Mouse (Mus musculus) erythroid progenitor cell, adult 5-6 weeks (primary cell): ENCODE measurements at regions not wholly inside any gene's neighbourhood (a gene's known extent, or its start where the extent isn't known, plus 50 kb on each side); places are given as distances from the start of the nearest gene placed in this dataset.

Source experiments
- ATAC-seq: replicated peaks from 2 replicates; pipeline ENCODE4 v1.8.0; 2016; ENCODE audit warnings: moderate number of reproducible peaks, mild to moderate bottlenecking, moderate TSS enrichment, inconsistent platforms; ENCODE audit not compliant: poor library complexity, low FRiP score, severe bottlenecking

DNA sequence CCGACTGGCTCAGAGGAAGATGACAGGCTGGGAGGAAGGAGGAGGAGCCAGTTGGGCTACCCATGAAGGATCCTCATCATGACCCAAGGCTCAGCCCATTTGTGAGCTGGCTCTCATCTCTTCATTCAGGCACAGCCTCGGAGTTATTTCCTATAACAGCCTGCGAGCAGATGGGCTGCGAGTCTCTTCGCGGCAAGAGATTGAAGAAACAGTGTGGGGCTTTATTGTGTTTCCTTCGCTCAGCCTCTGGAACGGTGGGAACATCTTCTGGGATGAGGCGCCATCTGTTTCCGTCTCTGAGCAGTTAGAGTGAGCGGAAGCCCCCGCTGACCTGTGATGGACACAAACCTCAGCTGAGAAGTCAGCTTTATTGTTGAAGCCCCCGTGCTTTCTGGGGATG is 213.6 kb upstream of the Kcnab2 start:
- no peak for ATAC-seq

GRCm38 (mm10) chr4:152690766-152691165 is 213.1 kb upstream of the Kcnab2 start:
- ATAC-seq = no peak

- ATAC-seq = no peak
Observed at GRCm38 (mm10) chr4:152689831-152690230, 212.2 kb upstream of the Kcnab2 start.

GRCm38 (mm10) chr4:152686509-152687081 is 208.9 kb upstream of the Kcnab2 start:
- ATAC-seq = no peak

GRCm38 (mm10) chr4:152674140-152674539 is 196.5 kb upstream of the Kcnab2 start:
- no peak for ATAC-seq

- ATAC-seq = no peak
Observed at GRCm38 (mm10) chr4:152663482-152663881, 185.8 kb upstream of the Kcnab2 start.

DNA sequence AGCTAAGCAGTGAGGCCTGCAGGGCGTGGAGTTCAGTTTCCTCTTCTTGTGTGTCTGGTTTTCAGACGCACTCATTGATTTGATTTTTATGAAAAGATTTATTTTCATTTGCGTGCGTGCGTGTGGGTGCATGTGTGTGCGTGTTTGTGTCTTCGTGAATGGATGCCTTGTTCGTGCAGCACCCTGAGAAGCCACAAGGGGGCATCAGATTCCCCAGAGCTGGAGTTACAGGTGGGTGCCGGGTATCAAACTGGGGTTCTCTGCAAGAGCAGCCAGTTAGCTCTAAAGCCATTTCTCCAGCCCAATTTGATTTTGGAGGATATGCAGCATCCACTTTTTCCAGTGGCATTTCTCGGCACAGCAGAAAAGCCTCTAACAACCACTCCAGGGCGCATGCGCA is 185.4 kb upstream of the Kcnab2 start:
- no peak for ATAC-seq

DNA sequence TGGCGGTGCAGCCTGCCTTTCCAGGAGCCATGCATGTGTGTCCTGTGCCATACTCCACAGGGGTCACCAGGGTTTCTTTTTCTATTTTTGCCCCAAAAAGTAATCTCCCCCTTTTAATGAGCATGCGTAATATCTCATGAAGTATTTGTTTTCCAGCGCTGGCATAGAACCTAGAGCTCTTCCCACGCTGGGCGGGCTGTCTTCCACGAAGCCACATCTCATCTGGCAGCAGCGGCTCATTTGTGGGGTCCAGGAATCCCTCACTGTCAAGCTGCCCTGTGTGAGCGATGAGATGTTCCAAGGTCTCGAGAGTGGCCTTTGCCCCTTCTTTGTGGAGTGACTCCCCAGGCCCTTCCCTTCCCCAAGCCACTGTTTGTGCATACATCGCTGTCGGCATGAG is 184.8 kb upstream of the Kcnab2 start:
- no peak for ATAC-seq

DNA sequence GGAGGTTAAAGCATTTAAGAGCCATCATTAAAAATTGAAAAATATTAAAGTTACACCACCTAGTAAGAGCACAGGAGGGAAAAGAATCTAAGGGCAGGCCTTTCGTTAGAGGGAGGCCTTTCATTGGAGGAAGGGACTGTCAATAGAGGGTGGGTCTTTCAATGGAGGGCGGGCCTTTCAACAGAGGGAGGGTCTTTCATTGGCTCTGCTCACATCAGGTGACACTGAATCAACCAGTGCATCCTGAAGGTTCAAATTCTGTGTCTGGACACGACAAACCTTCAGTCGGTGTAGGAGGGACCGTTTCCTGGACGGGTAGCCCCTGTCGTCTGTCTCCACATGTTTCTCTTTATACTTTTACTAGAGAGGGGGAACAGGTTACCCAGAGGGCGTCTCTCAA is 172.5 kb upstream of the Kcnab2 start:
- no peak for ATAC-seq

- ATAC-seq = no peak
Observed at GRCm38 (mm10) chr4:152647620-152648019, 169.9 kb upstream of the Kcnab2 start.

GRCm38 (mm10) chr4:152647084-152647483 is 169.4 kb upstream of the Kcnab2 start:
- ATAC-seq = no peak

GRCm38 (mm10) chr4:152637088-152637487 is 159.4 kb upstream of the Kcnab2 start:
- ATAC-seq = no peak

- no peak for ATAC-seq
Observed at GRCm38 (mm10) chr4:152633896-152634295, 156.2 kb upstream of the Kcnab2 start.

DNA sequence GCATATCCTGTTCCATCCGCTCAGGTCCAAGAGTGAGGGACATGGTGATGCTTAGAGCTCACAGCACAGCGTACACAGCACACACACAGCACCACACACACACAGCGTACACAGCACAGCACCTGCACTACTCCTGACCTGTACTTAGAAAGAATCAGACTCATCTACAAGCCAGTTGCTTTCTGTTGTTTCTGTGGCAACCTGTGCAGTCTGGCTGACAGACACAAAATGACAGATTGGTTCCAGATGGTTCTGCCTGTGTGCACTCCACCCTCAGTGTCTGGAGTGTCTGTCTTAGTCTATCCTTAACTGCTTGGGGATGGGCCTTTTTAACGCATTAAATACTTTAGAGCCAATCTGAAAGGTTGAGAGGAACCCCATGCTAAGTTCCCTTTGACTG is 150.4 kb upstream of the Kcnab2 start:
- ATAC-seq = no peak

DNA sequence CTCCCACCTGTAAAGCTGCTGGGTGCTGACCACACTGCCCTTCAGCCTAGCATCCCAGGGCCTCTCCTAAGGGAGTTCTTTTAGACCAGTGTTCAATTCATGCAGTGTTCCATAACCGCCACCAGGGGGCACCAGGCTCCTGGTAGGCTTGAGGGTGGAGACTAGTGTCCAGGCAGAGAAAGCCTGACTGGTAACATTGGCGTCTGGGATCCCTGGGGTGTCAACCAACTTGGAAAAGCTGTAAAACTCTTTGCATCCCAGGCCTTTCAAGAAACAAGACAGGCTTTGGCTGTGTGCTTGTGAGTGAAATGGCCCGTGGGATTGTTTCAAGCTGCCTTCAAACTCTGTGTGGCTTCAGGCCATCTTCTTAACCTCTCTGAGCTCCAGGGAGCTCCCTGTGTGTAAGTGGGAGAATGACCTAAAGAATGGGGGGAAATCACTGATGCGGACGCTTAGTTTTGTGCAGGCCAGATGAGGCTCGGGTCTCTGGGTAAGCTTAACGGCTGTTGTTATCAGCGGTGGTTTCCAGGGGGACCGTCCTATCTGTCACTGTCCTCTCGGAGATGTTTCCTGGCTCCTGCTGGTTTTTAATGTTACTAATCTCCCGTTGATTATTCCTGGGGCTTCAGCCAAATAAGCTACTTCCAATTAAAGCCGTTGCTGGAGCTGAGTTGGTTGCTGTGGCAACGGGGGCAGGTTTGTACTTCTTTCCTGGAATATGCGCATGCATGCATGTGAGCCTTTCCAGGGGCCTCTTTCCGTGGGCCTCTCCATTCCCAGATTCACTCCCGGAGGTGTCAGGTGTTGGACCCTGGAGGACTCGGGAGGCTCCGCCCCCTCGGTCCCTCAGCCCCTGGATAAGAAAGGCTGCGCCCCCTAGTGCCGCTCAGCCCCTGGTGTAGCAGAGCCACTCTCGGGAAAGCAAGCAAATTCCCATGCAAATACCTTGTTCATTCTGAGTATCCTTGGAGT is 147.6 kb upstream of the Kcnab2 start:
- ATAC-seq = no peak

DNA sequence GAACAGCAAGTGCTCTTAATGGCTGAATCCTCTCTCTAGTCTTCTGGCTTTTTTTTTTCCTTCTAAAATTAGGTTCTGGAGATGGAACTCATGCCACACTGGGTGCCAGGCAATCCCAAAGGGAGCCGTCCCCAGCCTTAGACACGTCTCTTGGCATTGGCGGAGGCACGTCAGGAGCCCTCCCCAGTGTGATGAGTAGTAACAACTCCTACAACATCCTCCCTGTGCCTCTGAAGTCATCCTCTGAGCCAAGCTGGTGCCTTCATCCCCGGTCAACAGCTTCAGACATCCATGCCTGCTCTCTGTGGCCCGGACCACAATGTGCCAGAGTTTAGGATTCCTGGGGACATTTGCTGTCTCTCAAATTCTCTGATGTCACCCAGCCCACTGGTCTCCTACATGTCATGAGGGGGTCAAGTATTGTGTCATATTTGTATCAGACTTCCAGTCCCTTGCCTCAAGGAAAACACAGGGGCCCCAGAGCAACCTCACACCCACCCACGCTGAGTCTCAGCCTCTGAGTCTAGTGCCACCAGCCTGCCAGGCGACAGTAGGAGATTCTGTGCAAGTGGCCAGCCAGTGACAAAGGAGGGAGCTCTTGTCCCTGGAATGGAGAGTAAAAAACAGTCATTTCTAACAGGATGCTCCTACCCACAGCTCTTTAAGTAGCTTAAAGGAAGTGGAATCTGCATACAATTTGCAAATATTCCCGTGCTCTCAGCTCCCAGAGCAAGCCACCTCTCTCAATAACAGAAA is 144.5 kb upstream of the Kcnab2 start:
- ATAC-seq = no peak

DNA sequence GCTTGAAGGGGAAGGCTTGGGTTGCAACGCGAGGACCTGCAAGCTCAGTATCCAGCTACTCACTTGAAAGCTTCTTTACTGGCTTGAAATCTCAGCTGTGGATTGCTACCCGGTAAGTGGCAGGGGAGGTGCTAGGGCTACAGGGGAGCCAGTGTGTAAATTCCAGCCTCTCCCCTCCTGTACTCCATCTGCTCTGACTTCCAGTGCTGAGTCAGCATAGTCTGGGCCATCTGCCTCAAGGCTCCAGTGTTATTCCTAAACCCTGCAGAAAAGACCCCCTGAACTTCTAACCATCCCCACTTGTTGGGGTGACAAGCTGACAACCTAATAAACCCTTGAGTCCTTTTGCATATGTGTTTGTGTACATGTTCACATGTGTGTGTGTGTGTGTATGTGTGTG is 140.0 kb upstream of the Kcnab2 start:
- no peak for ATAC-seq

DNA sequence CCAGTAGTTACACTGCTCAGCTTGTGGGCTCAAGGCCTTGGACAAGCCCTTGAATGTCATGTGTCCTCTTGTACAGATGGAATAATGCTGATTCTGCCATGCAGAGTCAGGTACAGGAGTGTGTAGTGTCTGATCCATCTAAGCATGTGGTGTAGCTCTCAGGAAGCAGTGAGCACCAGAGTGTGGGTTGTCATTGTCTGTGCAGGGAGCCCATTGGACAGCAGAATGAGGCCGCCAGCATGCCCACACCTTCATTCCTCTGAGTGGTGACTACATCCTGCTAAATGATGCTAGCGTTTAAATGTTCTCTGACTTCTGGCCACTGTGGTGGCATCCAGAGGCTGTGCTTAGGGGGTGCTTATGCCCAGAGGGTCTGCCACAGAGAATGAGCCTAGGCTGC is 137.5 kb upstream of the Kcnab2 start:
- no peak for ATAC-seq

GRCm38 (mm10) chr4:152614356-152615100 is 136.9 kb upstream of the Kcnab2 start:
- ATAC-seq = no peak
